Mouse (Mus musculus) hindlimb bud, embryonic 11.5 days (tissue): ENCODE data around the gene Fbxo22.
"Not testable (repeated sequence)": the region's sequence is repeated elsewhere in the genome, so short reads cannot be mapped to it uniquely, and the experiment has no call there.

Source experiments
- DNase-seq: peaks from one replicate; pipeline ENCODE4 v3.0.0-alpha.2; 2012; ENCODE audit warnings: low read depth, low spot score; ENCODE audit errors: extremely low spot score

Gene Fbxo22

DNA sequence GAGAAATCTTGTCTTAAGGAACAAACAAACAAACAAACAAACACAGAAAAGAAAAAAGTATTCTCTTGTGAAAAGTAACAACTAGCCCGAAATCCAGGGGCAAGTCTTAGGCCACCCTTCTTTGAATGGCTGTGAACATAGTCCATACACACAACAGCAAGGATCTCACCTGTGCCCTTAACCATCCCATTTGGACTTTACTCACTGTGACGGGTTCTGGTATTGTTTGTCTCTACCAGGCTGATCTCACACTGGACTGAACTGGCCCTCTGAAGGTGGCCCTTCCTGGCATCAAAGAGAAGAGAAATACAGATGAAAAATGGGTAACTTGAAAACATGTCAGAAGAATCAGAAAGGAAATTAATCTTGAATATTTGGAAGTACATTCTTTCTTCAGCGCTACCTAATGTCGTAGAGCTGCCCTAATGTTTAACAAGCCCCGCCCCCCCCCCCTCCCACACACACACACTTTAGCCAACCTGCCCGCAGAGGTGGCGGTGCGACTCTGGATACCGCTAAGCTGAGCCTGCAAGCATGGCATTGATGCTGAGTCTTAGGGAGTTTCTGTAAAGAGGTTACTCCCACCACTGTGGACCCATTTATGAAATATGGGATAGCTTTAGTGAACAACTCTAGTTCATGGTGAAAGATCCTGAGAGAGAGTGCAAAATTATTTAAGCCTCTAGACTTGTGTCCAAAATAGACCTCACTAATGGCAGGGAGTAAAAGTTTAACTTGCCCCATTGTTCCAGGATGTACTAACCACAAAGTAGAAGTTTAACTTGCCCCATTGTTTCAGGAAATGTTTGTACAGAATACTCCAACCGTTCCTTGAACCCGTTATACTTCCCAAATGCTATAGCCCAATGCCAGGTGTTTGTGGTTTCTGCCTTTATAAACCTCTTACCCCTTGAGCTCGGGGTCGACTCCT, 27.8 kb downstream of the Fbxo22 start:
- DNase-seq: no peak

DNA sequence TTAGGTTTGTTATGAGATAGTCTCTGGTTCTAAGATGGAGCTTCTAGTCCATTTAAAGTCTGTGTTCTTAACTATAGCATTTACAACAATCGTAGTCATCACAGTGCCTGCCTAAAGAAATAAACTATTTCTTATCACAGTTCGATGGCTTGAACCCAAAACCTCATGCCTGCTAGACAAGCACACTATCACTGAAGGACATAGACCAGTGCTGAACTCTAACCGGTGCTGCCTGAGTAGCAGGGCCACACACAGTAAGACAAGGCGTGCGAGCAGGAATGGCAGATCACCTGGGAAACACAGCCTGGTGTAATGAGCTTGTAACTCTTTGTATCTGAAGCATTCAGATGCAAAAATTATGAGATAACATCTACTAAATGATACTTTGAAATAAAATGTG, 32.1 kb downstream of the Fbxo22 start:
- no peak for DNase-seq

DNA sequence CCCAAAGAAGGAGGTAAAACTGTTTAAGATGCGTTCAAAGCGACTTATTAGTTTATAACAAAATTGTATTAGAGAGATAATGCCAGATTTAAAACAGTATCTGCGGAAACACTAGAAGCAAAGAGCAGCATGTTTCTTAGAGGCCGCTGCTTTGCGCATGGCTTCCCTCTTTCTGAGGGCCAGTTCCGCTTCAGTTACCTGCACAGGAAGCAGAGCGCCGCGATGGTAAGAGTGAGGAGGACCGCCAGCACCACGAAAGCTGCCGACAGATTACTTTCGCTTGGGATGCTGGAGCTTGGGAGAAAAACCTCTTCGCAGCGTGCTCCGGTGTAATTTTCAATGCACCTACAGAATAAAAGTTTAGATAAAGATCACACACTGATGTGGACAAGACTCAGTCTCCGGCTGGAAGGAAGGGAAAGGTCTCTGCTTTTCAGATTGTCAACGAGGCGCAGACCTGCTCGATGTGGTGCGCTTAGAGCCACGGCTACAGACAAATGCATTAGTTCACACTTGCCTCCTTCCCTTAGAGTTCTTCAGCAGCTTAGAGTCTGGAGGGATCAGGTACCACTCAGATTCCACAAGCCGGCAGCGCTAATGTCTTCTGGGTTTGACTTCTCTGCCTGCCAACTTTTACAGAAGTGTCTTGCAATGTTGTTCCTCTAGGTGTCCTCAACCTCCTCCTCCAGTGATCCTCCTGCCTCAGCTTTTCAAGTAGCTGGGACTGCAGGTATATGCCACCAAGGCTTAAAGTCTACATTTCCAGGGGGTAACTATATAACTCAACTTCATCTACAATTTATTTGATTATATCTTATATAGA, 33.3 kb downstream of the Fbxo22 start:
- no peak for DNase-seq

DNA sequence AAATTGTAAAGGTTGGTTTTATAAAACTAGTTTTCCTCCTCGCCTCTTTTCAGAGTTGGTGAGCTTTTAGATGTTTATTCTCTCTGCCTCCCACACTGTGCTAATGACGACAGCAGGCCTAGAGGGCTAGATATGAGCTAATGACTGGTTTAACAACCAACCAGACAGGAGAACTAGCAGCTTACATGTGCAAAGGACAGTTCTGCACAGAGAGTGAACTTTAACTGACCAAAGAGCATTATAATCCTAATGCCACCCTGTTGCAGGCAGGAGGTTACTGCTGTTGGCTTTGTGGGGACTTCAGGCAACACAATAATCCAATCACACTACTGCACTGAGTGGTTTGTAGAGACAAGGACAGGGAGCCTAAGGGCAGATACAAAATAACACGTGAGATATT, 34.6 kb downstream of the Fbxo22 start:
- DNase-seq: no peak

DNA sequence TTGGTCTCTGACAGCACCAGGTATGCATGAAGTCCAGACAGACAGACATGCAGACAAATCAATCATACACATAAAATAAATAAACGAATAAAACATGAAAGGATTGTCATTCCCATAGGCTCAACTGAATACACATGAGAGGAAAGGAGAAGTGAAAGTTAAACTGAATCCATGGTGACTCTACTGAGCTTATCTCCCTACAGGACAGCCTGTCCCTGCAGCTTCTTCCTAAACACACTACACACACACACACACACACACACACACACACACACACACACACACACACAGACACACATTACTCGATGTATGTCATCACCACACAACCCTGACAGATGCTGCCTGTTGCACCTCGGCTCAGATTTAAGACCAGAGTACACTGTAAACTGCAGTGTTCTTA, 35.4 kb downstream of the Fbxo22 start:
- DNase-seq: no peak

DNA sequence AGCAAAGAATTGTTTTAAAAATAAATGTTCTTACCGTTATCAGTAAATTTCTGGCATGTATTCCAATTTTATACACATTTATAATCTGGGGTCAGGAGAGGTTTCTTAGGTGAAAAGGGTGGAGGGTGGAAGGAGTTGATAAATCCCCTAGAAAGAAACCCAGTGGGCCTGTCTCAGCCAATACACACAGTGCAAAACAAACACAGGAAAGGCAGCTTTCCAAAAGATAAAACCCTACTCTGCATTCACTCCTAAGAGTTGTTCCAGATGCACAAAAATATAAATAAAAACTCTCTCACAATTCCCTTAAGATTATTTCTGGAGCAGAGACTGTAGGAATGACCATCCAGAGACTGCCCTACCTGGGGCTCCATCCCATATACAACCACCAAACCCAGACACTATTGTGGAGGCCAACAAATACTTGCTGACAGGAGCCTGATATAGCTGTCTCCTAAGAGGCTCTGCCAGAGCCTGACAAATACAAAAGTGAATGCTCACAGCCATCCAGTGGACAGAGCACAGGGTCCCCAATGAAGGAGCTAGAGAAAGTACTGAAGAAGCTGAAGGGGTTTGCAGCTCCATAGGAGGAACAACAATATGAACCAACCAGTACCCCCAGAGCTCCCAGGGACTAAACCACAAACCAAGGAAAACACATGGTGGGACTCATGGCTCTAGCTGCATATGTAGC, 36.5 kb downstream of the Fbxo22 start:
- DNase-seq: not testable (repeated sequence)

DNA sequence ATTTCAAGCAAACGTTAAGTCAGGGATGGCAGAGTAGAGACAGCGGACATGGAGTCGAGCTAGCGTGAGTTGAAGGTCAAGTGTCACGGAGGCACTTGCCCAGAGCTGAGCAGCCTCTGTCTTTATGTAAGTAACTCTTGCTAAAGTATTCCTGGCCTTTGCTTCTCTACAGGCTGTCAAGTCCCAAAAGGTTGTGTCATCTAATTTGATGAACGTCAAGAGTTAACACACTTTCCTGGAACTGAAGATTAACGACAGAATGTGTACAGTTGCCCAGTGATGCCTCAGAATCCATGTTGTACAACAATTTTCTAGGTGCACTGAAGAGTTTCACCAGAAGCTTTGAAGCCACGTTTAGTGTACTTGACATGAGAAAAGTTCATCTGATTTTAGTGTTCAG, 37.7 kb downstream of the Fbxo22 start:
- DNase-seq: no peak

DNA sequence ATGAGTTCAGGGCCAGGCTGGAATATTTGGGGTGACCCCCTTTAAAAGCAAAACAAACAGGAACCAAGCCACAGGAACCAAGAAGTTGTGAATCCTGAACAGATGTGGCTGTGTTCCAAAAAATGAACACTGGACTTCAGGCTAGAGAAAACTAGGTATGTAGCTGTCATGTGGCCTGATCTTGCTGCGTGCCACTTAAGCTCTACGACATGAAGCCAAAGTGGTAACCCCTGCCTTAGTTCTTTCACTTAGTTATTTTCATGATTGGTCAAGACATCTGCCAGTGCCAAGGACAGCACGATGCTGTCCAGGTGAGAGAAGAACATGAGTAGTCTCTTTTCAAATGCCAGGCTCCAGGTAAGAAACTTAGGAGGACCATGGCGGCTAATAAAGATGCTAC, 38.2 kb downstream of the Fbxo22 start:
- DNase-seq: no peak

DNA sequence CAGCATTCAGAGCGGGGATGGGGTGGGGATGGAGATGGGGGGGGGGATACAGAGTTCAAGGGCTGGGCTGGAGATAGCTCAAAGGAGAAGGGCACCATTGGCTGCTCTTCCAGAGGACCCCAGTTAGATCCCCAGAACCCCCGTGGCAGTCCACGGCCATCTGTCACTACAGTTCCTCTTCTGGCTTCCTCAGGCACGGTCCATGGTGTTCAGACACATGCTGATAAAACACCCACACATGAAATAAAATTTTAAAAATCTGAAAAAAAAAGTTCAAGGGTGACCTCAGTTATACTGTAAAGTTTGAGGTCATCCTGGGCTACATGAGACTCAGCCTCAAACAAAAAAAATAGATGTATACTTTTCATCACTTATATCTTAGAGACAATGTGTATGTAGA, 39.7 kb downstream of the Fbxo22 start:
- DNase-seq: no peak

DNA sequence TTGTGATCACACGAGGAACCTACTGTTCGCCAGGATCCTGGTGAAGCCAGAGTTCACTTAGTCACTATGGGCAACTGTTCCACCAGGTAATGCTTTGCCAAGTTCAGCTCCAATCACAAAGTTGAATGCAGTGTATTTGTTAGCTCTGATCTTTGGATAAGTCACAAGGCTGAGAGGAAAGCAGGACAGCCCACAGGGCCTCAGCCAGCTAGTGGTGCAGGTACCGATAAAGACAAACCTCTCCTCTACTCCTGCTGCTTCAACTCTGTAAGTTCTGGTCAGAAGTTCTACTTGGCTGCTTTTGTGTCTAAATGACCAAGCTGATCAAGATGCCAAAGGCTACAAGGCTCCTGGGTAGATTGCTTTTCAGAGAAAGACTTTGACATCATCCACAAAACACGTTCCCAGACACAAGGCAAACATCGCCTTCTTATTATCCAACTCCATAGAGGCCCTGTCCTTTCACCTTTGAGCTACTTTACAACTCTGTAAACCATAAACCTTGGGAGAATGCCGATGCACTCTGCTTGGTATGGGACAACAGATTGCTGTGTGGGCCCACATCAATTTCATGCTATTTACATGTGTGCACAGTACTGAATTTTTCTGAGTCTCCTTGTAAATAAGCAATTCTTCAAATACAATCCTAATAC, 42.0 kb downstream of the Fbxo22 start:
- no peak for DNase-seq

DNA sequence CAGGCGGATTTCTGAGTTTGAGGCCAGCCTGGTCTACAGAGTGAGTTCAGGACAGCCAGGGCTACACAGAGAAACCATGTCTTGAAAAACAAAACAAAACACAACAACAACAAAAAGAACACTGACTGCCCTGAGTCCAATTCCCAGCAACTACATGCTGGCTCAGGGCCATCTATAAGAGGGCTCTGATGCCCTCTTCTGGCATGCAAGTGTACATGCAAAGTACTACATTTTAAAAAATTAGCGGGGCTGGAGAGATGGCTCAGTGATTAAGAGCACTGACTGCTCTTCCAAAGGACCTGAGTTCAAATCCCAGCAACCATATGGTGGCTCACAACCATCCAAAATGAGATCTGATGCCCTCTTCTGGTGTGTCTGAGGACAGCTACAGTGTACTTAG, 43.4 kb downstream of the Fbxo22 start:
- DNase-seq: not testable (repeated sequence)

DNA sequence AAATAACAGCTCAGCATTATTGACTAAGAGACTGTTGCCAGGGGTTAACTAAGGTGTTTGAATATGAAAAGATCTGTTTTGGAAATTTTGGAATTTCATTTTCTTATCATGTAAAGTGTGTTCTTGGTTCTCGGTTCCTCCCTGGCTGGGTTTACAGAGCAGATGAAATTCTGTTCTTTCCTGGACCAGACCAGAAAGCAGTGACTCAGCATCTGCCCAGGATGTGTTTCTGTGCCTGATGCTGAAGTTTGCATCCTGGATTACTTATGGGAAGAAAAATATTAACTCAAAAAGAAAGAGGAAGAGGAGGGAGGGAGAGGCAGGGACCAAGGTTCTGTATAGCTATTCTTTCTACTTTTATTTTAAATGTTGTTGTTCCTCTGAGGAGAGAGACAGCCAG, 45.1 kb downstream of the Fbxo22 start:
- DNase-seq: no peak

DNA sequence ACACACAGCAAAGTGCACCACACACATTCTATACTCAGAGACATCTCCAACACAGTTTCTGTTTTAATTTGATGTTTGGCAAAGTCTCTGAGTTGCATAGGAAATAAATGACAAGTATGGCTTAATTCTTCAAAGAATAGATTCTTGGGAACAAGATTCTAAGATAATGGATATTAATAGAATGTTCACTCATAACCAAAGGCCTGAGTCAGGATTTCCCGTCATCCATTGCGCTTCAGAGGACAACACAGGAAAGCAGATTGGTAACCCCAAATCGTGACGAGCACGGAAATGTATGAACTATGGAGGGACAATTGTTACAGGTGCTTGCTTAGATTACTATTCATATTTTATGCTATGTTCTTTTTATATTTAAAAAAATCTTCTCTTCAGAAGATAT, 46.3 kb downstream of the Fbxo22 start:
- no peak for DNase-seq

DNA sequence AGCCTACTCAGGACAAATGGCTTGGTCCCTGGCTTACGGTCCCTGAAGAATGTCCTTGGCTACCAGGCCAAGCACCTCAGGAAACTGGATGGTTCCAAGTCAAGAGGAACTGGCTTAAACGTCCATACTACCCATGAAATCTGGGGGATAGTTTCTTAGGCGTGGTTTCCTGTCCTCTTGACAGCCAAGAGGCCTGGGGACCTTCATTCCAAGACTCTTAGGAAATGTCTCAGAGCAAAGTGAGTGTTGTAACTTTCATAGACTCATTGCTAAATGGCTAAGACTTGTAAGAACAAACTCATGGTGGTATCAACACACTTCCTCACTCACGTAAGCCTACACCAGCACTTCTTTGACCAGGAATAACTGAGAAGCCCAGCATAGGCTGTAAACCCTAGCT, 46.9 kb downstream of the Fbxo22 start:
- DNase-seq: no peak

DNA sequence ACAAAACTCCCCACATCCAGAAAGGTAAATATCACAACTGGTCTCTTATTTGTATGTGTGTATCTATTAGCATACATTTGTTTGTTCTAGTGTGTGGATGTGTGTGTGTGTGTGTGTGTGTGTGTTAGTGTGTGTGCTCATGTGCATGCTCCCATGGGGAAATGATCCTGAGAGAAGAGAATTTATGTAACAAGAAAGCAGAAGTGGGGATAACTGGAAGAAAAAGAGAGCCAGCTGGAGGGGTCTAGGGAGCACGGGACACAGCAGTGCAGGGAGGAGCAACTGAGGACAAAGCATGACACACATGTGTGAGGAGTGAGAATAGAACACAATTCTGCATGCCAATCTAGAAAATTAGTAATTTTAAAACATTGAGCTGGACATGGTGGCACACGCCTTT, 48.4 kb downstream of the Fbxo22 start:
- DNase-seq: no peak

DNA sequence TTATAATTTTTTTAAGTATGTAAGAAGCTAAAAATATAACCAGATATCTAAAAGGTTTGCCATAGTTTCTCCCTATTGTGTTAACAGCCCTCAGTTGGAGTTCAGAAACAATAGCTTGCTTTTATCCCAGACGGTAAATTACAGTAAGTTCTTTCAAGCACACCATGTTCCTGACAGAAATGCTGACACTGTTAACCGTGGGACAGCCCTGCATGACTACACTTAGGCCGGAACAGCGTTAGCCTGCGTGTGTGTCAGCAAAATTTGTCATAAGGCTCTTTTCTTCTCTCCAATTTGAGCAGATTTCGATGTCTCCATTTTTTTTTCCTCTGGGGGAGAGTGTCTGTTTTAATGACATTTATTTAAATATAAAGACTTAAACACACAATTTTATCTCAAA, 51.0 kb downstream of the Fbxo22 start:
- no peak for DNase-seq

DNA sequence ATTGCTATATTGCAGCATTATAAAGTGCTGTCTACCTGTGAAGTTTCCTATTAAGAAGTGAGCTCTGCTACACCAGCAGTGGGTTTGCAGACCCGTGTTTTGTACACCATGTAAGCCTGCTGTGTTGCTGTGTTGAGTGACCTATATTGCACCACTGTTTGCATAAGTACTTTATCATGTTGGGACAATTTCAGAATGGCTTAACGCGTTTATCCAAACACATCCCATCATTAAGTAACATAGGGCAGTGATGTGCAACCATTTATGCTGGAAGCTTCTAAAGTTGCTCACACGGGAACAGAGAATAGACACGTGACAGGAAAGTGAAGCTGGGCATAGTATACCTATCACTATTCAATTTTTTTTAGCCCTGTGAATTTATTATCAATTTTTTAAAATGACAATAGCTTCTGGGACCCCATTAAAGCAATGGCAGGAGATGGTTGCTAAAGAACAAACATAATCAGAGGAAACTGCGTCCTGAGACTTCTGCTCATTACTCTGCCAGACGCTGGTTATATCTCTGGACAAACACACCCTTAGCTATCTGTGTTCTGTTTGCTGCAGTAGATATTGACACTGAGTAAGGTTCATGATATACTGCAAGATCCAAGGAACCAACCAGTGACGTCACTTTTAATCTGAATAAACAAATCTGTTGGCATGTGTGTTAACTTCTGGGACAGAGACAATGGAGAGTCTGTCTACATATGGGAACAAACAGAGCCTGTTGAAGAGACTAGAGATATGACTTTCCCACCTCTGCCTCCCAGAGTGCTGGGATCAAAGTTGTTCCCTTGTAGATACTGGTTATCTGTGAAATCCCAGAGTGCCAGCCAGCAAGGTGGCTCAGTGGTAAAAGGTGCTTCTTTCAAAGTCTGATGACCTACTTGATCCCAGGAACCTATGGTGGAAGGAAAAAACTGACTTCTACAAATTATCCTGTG, 55.9 kb downstream of the Fbxo22 start:
- no peak for DNase-seq

DNA sequence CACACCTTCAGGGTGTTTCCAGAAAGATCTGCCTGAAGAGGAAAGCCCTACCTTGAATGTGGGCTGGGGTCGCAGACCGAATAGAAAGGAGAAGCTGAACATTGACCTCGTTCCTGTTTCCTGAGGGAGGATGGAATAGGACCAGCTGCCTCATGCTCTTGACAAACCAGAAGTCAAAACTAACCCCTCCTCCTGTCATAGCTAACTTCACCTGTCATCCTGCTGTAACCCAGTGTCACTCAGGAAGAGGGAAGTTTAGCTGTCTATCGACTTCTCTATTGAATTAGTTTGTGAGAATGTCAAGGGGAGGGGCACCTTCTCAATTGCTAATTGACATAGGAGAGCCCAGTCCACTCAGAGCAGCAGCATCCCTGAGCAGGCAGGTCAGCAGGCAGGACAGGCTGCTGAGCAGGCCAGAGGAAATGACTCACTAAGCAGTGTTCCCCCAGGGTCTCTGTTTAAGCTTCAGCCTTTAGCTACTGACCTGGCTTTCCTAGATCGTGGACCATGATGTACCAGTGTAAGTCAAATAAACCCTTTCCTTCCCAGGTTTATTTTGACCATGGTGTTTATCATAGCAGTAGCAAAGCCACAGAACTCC, 63.3 kb downstream of the Fbxo22 start:
- DNase-seq: no peak

DNA sequence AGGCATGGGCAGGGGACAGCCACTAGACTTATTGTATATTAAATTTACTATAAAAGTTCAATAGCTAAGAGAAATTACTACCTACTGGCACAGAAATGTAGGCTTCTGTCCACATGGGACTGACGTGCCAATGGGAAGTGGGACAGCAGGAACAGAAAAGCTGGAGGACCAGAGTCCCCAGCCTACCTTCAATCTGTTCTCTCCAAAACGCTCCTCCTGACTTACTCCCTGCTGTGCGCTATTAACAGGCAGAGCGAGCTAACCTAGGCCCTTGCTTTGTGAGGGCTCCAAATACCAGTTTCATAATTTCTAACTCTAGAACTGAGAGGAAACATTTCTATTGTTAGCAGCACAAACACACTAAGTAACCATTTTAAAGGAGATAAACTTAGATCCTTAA, 65.2 kb downstream of the Fbxo22 start:
- no peak for DNase-seq
